Mouse (Mus musculus) spleen, postnatal 14 days (tissue): ENCODE data around the gene Lim2.

Experiments used
- DNase-seq, 2 experiments: peaks; one replicate each; pipeline ENCODE4 v3.0.0; 2021 to 2022; ENCODE audit warnings: low spot score in 2 of 2

Lim2 gene

DNA sequence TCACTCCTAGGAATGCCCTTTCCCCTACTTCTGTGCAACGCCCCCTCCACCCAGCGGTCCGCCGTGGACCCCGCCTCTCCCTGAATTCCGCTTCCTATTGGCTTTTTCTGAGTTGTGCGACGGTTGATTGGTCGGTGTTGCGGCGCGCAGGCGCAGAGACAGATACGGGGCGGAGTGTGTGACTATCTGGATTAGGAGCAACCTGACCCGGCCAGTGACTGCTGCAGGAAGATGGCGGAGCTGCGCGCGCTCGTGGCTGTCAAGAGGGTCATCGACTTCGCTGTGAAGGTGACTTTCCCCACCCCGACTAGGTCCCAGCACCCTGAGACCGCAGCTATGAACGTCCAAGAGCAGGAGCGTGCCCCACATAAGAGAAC, 16.4 kb downstream of the Lim2 start, which contains the start of the genes Etfb and Gm45233:
Gene Etfb, plus strand, starts transcription at position 167 of the 377 bp plus-strand sequence.
Gene Gm45233, plus strand, starts transcription at position 212 of the 377 bp plus-strand sequence.
- peak; percentile 82 to 83 for DNase-seq

DNA sequence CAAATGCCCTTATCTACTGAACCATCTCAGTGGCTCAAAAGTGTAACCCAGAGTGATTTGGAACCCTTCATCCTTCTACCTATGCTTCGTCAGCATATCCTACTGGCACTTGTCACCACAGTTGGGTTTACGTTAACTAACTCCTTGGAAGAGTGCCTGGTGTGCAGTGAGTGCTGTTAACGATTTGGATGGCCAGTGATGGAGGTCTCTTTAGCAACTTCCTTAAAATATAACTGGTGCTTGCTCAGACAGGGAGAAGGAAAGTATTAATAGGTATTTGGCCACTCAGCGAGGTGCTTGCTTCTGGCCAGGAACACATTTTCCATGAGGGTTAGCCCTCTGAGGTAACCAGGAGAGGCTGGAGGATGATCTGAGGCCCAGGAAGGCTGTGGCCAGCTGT, 20.3 kb downstream of the Lim2 start:
- DNase-seq = no peak

GRCm38 (mm10) chr7:43448246-43448645, 20.8 kb downstream of the Lim2 start:
- DNase-seq = no peak

DNA sequence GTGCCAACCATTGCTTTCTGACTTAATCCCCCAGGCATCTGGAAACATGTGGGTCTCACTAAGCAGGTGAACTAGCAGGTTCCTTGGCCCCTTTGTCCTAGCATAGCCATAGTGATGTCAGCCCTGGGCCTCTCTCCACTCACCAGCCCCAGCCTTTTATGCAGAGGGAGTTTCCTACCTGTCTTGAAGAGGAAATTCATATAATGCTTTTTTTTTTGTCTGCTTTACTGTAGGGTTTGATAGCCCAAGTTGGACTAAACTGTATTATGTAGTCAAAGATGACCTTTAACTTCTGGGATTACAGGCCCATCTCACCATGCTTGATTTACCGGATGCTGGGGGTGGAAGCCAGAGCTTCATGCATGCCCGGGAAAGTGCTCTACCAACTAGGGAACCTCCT, 22.3 kb downstream of the Lim2 start:
- no peak for DNase-seq

GRCm38 (mm10) chr7:43451726-43452125, 24.3 kb downstream of the Lim2 start:
- DNase-seq = no peak

GRCm38 (mm10) chr7:43452609-43453008, 25.1 kb downstream of the Lim2 start:
- peak; percentile 39 to 55 for DNase-seq

GRCm38 (mm10) chr7:43453599-43454355, 26.3 kb downstream of the Lim2 start:
- DNase-seq = no peak

GRCm38 (mm10) chr7:43454371-43454770, 26.9 kb downstream of the Lim2 start:
- no peak for DNase-seq

- DNase-seq = no peak
Observed at GRCm38 (mm10) chr7:43462851-43463250, 35.4 kb downstream of the Lim2 start, which contains the start of gene Vsig10l. Gene Vsig10l, plus strand, starts transcription at chr7:43463151.

GRCm38 (mm10) chr7:43463976-43464375, 36.5 kb downstream of the Lim2 start:
- DNase-seq = no peak

DNA sequence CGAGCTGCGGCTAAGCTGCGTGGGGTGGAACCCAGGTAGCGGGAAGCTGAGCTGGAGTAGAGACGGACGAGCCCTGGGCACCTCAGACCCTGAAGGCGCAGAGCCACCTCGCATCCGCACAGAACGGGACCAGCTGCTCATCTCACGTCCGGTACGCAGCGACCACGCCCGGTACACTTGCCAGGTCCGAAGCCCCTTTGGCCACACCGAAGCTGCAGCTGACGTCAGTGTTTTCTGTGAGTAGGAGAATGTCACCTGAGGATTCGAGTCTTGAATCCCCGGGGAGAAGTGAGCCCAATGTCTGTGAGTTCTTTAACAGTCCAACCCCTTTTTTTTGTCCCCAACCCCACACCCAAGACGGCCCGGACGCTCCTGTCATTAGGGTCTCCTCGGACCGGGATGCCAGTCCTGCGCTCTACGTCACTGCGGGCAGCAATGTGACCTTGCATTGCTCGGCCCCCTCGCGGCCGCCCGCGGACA, 37.4 kb downstream of the Lim2 start:
- no peak for DNase-seq

DNA sequence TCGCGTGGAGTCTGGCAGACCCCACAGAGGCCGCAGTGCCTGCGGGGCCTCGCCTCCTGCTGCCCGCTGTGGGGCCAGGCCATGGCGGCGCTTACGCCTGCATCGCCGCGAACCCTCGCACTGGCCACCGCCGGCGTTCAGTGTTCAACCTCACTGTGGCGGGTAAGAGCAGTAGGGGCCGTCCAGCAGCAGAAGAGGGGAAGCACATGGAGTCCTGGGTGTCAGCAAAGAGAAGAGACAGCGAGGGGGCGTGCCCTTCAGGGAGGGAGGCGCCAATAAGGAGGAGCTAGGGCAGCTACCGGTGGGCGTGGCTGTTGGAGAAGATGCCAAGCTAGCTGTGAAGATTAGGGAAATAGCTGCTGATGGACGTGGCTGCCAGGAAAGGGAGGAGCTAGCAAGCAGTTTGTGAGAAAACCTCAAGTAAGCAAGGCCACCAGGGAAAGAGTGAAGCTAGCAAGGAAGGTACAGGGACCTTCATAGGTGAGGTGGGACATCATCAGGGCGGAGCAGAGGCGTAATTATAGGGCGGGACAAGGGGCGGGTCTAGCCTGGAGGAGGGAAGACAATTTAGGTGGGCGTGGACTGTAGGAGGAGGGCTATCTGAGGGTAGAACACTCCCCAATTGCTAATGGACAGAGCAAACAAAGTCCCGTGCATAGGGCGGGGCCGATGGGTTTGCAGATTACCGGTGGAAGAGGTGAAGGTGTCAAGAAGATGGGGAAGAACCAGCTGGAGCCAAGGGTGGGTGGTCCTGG, 38.1 kb downstream of the Lim2 start:
- peak; percentile 75 to 84 for DNase-seq

DNA sequence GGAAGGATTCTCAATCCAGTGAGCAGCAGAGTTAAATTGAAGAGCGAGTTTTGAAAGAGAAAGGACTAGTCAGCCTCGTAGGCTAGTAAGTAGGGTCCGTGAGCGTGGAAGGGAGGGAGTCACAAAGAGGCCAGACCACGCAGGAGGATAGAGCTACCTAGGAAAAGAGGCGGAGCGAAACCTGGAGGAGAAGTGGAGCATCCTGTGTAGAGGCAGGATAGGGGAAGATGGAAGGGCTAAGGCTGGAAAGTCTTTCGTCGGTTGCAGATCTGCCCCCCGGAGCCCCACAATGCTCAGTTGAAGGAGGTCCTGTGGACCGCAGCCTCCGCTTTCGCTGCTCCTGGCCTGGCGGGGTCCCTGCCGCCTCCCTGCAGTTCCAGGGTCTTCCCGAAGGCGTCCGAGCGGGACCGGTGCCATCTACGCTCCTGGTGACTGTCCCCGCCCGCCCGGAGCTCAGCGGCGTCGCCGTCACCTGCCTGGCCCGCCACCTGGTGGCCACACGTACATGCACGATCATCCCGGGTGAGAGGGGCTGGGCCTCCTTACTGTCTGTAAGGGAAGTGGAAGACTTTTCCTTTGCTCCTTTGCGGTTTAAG, 38.7 kb downstream of the Lim2 start:
- DNase-seq = peak; percentile 64 to 77

- peak in 1 of 2 experiments; percentile 36 for DNase-seq
Observed at GRCm38 (mm10) chr7:43470373-43470772, 42.9 kb downstream of the Lim2 start.

GRCm38 (mm10) chr7:43475706-43476105, 48.2 kb downstream of the Lim2 start:
- peak in 1 of 2 experiments; percentile 14 for DNase-seq

DNA sequence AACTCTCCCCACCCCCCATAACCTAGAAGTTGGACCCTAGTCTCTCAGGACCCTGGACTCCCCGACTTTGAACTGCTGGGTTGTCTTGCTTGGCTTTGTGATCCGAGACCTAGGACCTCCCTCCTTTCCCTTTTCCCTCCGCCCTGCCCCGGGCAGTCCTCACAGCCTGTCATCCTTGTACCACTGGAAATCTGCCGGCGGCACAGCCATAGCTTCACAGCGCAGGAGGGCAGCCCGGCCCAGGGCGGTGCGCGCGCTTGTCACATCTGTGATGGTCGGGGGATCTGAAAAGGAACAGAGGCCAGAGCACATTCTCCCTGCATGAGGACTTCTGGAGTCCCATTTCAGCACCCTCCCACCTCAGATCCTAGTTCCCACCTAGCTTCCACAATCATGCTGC, 48.9 kb downstream of the Lim2 start:
- DNase-seq = no peak

GRCm38 (mm10) chr7:43481191-43481590, 53.7 kb downstream of the Lim2 start:
- DNase-seq = no peak

- DNase-seq = no peak
Observed at GRCm38 (mm10) chr7:43482090-43482716, 54.7 kb downstream of the Lim2 start.

DNA sequence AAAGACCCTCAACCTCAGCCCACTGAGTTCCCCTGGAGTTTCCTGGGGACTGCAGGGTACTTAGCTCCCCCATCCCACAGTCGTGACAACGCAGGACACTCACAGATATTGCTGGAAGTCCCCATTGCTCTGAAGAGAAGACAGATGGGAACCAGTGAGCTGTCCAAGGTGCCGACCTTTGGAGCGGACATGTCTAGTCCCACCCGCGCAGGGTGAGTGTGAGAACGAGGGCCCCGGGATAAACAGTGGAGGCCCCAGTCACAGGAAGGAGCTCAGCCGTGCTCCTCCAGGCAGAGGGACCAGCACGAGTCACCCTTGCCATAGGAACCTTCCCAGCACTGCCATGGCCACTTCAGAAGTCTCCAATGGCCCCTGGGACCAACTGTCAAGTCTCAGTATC, 55.8 kb downstream of the Lim2 start:
- no peak for DNase-seq
